Mouse (Mus musculus): ENCODE measurements around the gene Acbd6.

The Acbd6 gene

DNA sequence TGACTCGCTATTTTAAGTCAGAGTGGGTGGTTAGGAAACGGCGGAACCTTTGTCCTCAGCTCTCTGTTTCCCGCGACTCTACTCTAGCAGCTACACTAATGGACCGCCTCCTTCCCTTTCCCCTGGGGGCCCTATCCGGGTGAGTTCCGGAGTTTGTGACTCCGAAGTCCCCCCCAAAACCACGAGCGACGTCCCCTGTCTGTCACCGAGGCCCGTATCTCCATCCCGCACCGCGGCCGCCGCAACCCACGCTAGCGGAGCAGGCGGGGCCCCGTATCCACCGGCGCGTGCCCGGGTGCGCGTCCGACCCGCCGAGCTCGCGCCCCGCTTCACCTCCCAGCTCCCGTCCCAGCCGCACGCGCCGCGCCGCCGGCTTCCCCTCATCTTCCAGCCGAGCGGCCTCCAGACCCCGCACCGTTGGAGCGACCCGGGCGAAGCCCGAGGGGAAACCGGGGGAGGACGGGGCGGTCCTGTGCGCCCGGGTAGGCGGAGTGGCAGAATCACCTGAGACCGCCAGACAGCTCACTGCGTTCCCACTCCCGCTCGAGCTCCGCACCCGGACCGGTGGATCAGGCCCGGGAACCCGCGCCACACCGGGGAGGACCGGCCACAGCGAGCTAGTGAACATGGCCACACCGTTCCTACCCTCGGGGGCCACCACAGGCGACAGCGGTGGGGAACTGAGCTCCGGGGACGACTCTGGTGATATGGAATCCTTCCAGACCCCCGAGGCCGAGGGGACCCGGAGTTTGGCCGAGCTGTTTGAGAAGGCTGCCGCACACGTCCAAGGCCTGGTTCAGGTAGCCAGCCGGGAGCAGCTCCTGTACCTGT is at the start of gene Acbd6:
TSS of gene Acbd6 (plus strand) at position 109 of the 831 bp plus-strand sequence.
- DNase-seq (ENCODE audit: low read depth, low spot score), result peak; percentile 48

GRCm38 (mm10) chr1:155510263-155510662 is 47.7 kb upstream of the Acbd6 start:
- DNase-seq (ENCODE audit: low read depth, low spot score), result no peak

- no peak for DNase-seq (ENCODE audit: low read depth, low spot score)
These were observed 42.1 kb upstream of the Acbd6 start for GRCm38 (mm10) chr1:155515866-155516265.

- DNase-seq (ENCODE audit: low read depth, low spot score), result peak; percentile 29
These were observed 41.3 kb upstream of the Acbd6 start for GRCm38 (mm10) chr1:155516594-155516993.

GRCm38 (mm10) chr1:155517060-155517459 is 40.9 kb upstream of the Acbd6 start:
- no peak for DNase-seq (ENCODE audit: low read depth, low spot score)

DNA sequence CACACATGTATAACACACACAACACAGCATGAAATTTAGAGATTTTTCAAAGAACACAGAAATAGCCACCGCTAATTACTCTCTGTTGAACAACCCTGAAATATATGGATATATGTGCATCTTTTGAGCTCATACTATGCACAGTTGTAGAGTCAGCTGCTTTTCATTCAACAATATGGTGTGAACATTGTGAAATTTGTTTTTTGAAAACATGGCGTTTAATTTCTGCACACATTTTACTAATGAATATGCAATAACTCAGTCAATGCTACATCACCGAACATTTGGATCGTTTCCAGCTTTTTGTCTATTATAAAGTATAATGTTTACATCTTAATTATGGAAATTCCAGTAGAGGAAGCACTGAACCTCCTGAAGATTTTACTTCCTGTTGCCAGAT is 37.6 kb upstream of the Acbd6 start:
- DNase-seq (ENCODE audit: low read depth, low spot score), result no peak

GRCm38 (mm10) chr1:155522493-155522892 is 35.4 kb upstream of the Acbd6 start:
- no peak for DNase-seq (ENCODE audit: low read depth, low spot score)

GRCm38 (mm10) chr1:155526176-155526575 is 31.7 kb upstream of the Acbd6 start:
- DNase-seq (ENCODE audit: low read depth, low spot score), result no peak

DNA sequence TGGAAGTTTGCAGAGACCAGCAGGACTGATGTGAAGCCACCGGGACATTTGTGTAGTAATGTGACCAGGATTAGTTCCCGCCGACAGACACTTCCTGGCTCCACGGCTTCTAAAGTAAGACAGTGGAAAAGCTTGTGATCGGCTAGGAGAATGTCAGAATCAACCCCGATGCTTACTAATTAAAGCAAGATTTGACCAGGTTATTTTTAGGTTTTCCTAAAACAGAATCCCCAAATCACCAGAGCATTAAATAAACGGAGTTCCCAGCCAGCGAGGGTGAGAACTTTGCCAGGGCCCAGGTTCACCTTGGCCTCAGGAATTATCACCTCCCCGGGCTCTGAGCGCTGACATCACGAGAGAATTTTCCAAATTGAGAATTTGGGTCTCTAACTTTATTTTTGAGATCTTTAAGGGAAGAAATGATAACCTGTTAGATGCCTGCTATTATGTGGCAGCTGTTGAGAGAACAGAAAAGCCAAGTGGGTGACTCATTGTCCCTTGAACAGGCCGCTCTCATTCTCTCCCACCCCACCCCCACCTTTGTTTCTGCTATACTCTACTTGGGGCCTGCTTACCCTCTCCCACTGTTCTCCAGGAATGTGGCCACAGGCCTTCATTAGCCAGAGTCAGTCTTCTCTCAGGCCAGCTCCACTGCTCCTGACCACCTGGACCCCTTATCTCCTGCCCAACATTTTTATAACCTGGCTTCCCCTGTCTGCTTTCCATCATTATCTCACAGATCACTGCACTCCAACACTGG is 30.7 kb upstream of the Acbd6 start:
- DNase-seq (ENCODE audit: low read depth, low spot score), result no peak

DNA sequence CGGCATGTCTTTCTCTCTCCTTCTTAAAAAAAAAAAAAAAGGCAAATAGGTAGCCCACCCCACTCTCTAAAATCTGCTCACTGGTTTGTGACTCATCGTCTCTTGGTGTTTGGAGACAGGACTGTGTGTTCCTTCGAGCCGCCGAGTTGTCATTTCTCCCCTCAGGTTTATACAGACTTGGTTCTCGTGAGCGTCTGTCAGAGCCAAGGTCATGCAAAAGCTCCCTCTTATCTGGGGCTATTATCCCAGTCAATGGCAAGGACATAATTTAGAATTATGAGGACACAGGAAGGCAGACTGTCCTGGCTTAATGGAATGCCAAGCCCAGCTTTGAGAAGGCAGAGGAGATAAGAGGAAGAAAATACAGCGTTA is 30.1 kb upstream of the Acbd6 start:
- DNase-seq (ENCODE audit: low read depth, low spot score), result no peak

DNA sequence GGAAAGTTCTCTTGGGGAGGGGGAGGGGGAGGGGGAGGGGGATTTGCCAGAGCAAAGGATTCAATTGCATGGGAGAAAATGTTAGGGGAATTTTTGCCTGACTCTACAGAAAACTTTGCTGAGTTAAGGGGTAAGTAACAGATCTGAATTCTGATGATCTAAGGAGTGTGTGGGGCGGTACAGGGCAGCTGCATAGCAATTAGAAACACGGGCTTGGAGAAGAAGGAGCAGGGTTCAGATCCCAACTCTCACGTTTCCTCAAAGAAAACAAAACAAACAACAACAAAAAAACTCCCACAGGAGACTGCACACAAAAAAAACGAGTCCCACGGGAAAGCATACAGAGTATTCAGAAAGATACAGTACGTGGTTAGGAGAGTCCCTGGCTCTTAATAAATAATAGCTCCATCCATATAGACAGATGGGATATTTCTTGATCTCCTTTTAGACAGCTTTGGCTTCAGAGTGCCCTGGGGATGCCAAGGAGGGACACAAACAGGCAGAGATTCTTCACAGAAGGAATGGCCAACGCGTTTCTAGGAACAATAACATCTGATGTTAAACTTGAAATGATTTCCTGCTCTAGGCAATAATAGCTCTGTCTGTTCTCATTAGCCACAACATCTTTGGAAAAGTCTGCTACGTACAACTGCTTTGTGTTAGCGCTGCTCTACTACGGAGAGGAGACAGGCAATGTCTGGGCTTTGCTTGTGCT is 29.4 kb upstream of the Acbd6 start:
- no peak for DNase-seq (ENCODE audit: low read depth, low spot score)

DNA sequence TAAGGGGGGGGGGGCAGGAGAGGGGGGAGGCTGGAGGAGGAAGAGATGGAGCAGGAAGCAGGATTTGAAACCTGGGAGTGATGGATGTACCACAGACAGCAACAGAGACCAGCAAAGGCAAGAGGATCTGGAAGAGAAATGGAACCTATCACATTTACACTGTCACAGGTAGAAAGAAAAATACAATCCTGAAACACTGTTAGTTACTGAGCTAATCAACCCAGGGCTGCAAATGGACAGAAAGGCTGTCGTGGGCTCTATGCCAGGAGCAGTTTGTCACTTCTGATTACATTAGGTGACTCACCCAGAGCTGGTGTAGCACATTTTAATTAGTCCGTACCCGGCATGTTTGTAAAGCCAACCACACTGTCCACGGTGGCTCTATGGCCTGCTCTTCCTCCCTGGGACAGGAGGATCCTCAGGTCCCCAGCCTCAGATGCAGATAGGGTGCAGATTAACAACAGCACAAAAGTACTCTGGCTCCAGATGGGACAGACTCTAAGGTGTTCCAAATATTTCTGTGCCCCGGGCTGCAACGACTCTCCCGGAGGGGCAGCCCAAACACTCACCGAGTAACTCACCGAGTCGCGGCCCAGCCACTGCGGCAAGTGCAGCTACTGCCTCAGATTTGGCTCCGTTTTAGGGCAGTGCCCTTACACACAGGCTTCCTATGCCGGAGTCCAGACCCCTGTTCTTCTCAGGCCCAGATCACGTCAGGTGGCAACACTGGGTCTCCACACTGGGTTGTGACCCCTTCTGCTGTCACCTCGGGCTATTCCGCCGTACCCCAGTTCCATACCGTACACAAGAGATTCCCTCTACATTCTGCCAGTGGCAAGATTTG is 28.6 kb upstream of the Acbd6 start:
- no peak for DNase-seq (ENCODE audit: low read depth, low spot score)

- DNase-seq (ENCODE audit: low read depth, low spot score), result no peak
These were observed 27.1 kb upstream of the Acbd6 start for GRCm38 (mm10) chr1:155530561-155531457.

- DNase-seq (ENCODE audit: low read depth, low spot score), result no peak
These were observed 25.5 kb upstream of the Acbd6 start for GRCm38 (mm10) chr1:155532396-155532795.

DNA sequence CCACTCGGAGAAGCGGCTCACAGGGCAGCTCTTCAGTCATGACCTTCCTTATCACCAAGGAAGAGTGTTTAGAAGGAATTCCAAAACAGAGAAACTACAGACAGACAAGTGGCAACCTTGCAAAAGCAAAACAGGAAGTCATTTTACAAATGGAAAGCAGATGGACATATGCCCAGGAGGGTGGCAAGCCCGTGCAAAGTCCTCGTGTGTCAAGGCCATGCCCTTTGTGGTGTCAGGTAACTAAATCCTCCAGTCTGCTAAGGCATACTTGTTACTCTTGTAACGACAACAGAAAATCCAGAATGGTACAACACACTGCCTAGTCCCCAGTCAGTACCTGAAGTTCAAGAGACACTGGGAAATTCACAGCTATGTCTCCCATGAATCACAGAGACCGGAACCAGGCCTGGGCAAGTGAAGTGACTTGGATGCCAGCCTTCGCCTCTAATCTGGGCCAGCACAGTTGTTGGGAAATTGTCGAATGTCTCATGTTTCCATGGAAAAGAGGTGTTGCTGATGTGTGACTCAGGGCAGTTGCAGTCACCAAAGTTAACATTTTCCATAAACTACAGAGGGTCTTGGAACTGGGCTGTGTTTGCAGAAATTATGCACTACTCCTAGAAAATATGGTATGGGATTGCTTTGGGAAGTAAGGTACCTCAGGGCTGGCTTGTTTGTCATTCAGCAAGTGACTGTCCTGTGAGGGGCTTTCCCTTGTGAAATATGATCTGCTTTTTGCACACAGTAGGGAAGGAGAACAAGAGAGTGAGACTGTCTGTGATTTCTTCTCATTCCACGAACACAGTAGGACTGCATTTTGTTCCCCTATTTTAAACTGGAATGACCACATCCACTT is 24.9 kb upstream of the Acbd6 start:
- no peak for DNase-seq (ENCODE audit: low read depth, low spot score)

GRCm38 (mm10) chr1:155533689-155533965 is 24.3 kb upstream of the Acbd6 start:
- no peak for DNase-seq (ENCODE audit: low read depth, low spot score)

DNA sequence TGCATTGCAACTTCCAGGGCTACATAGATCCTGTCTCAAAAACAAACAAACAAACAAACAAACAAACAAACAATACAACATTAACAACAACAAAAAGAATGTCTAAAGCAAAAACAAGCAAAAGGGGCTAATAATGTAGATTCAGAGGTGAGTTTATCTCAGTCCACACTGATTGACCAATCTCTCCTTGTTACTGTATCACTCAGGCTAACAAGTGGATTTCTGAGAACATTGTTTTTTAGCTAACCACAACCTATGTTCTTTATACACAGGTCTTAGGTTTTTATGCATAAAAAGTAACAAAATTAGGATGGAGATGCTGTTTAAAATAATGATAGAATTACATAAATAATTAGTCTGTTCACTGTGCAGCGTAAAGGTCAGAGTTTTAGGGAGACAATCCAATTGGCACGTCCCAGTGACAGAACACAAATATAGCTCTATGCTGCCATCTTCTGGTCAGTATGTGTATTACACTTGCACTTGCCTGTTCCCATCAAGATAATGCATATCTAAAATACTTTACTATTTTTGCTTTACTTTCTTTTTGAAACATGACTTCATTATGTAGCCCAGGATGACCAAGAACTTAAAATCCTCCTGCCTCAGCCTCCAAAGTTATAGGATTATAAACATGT is 20.8 kb upstream of the Acbd6 start:
- DNase-seq (ENCODE audit: low read depth, low spot score), result peak; percentile 53

DNA sequence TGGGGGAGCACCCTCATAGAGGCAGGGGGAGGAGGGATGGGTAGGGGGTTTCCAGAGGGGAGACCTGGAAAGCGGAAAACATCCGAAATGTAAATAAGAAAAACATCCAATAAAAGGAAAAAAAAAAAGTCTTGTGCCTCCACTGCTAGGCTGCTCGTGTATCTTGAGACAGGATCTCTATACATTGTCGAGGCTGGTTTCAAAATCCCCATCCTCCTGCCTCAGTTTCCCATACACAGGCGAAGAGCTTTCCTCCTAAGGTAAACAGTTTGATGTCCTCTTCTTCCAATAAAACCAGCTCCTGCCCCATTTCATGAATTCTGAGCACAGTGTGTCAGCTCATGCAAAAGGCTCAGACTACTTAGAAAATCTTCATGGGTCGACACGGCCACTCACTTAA is 19.9 kb upstream of the Acbd6 start:
- no peak for DNase-seq (ENCODE audit: low read depth, low spot score)

DNA sequence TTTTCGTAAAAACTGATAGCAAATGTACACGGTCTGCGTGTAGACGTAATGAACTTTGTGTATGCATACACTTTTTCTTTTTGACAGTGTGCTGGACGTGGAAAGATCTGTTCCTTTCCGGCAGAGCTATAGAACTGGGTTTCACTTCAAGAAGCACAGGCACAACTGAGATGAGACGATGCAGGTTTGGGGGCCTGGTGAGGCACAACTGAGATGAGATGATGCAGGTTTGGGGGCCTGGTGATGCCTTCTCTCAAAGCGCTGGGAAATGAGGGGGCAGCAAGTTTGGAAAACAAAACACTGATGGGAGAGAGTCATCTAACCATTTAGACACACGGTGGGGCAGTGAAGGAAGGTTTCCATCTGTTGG is 293 bp upstream of the Acbd6 start:
- DNase-seq (ENCODE audit: low read depth, low spot score), result no peak
